Mouse (Mus musculus) forebrain, embryonic 10.5 days (tissue): ENCODE data around the gene Slc23a2. TPM values are rescaled to one million over a fixed set of nuclear protein-coding genes. Genes with fewer than 3 reads are reported as not detected.

ENCODE experiments used
- DNase-seq: peaks from one replicate; pipeline ENCODE4 v3.0.0-alpha.2; 2017; ENCODE audit warnings: low spot score; ENCODE audit errors: extremely low spot score
- H3K27ac ChIP-seq: fragments of 300-500 bp; sonication (generic); 2 replicates; pipeline ENCODE4 v1.5.1; 2016; ENCODE audit warnings: mild to moderate bottlenecking
- H3K27me3 ChIP-seq: fragments of 300-500 bp; sonication (generic); 2 replicates; pipeline ENCODE4 v1.6.1; 2016; ENCODE audit warnings: mild to moderate bottlenecking; ENCODE audit not compliant: poor library complexity, severe bottlenecking
- H3K36me3 ChIP-seq: fragments of 300-500 bp; sonication (generic); replicated peaks from 2 replicates; pipeline ENCODE4 v1.6.1; 2016; ENCODE audit warnings: mild to moderate bottlenecking, moderate library complexity
- H3K4me1 ChIP-seq: fragments of 300-500 bp; sonication (generic); 2 replicates; pipeline ENCODE4 v1.6.1; 2016
- H3K4me3 ChIP-seq: fragments of 300-500 bp; sonication (generic); 2 replicates; pipeline ENCODE4 v1.5.1; 2016; ENCODE audit warnings: mild to moderate bottlenecking, moderate library complexity
- H3K9me3 ChIP-seq: fragments of 300-500 bp; sonication (generic); 2 replicates; pipeline ENCODE4 v1.6.1; 2016; ENCODE audit warnings: mild to moderate bottlenecking, moderate library complexity
- WGBS: fragments of 180-500 bp; shearing (Covaris S2); methylation state at CpG from one replicate; pipeline ENCODE4 v1.1.7; 2016; 5-methylcytosine and 5-hydroxymethylcytosine counted together
- polyA plus RNA-seq: library from polyadenylated mRNA; unstranded; fragments of >200 nt; fragmentation: Nextera tagmentation; extraction: Ambion mirVana; gene quantifications from 2 replicates; pipeline ENCODE4 v1.2.1, GENCODE M21; 2016

Slc23a2 gene
- polyA plus RNA-seq, 1 experiment from 2014 or later = 12.6 TPM

- Histone ChIP-seq H3K4me3 (no peak overlapping the region), H3K9me3 (no peaks in the 10 kb centered on the region), H3K4me1 (peaks cover 26% of the 10 kb centered on the region), H3K27ac (no peak overlapping the region), H3K36me3 (peaks cover 22% of the 10 kb centered on the region), H3K27me3 (no peaks in the 10 kb centered on the region)
- no peak for DNase-seq
- WGBS = 61% methylated on average over 7 of the region's 7 CpGs
These were observed 127.3 kb downstream of the Slc23a2 start for GRCm38 (mm10) chr2:132017611-132018010.

- no peaks in the 10 kb centered on the region for H3K27me3 ChIP-seq
- WGBS = 85% methylated on average over 1 of the region's 1 CpGs
- H3K36me3 ChIP-seq = peaks cover 33% of the 10 kb centered on the region
- H3K9me3 ChIP-seq = no peaks in the 10 kb centered on the region
- H3K4me3 ChIP-seq = no peak overlapping the region
- H3K27ac ChIP-seq = no peak overlapping the region
- H3K4me1 ChIP-seq = peaks cover 16% of the 10 kb centered on the region
- DNase-seq = no peak
These were observed 128.9 kb downstream of the Slc23a2 start for GRCm38 (mm10) chr2:132016034-132016433.

- H3K9me3 ChIP-seq = no peaks in the 10 kb centered on the region
- 86% methylated on average over 4 of the region's 4 CpGs for WGBS
- H3K27ac ChIP-seq = no peak overlapping the region
- no peak overlapping the region for H3K4me3 ChIP-seq
- H3K4me1 ChIP-seq = peaks cover 8% of the 10 kb centered on the region
- DNase-seq = no peak
- H3K36me3 ChIP-seq = peaks cover 50% of the 10 kb centered on the region
- no peaks in the 10 kb centered on the region for H3K27me3 ChIP-seq
These were observed 131.8 kb downstream of the Slc23a2 start for GRCm38 (mm10) chr2:132013152-132013551.

GRCm38 (mm10) chr2:132010781-132011180 is 134.1 kb downstream of the Slc23a2 start:
- H3K36me3 ChIP-seq = peaks cover 62% of the 10 kb centered on the region
- H3K4me1 ChIP-seq = peaks cover 12% of the 10 kb centered on the region
- H3K4me3 ChIP-seq = no peak overlapping the region
- no peak overlapping the region for H3K27ac ChIP-seq
- H3K27me3 ChIP-seq = no peaks in the 10 kb centered on the region
- no peak for DNase-seq
- WGBS = 81% methylated on average over 2 of the region's 2 CpGs
- no peaks in the 10 kb centered on the region for H3K9me3 ChIP-seq

GRCm38 (mm10) chr2:132008186-132008585 is 136.7 kb downstream of the Slc23a2 start:
- Histone ChIP-seq H3K9me3 (no peaks in the 10 kb centered on the region), H3K27me3 (no peaks in the 10 kb centered on the region), H3K4me1 (peaks cover 12% of the 10 kb centered on the region), H3K27ac (no peak overlapping the region), H3K36me3 (peaks cover 88% of the 10 kb centered on the region), H3K4me3 (no peak overlapping the region)
- WGBS = 72% methylated on average over 4 of the region's 4 CpGs
- no peak for DNase-seq

GRCm38 (mm10) chr2:132007475-132007819 is 137.5 kb downstream of the Slc23a2 start:
- peaks cover 12% of the 10 kb centered on the region for H3K4me1 ChIP-seq
- H3K36me3 ChIP-seq = peaks cover 93% of the 10 kb centered on the region
- no peak for DNase-seq
- no peak overlapping the region for H3K27ac ChIP-seq
- H3K4me3 ChIP-seq = no peak overlapping the region
- no peaks in the 10 kb centered on the region for H3K9me3 ChIP-seq
- 50% methylated on average over 6 of the region's 6 CpGs for whole genome bisulfite sequencing
- no peaks in the 10 kb centered on the region for H3K27me3 ChIP-seq

- no peak overlapping the region for H3K27ac ChIP-seq
- DNase-seq = no peak
- no peak overlapping the region for H3K4me3 ChIP-seq
- peaks cover 12% of the 10 kb centered on the region for H3K4me1 ChIP-seq
- 86% methylated on average over 18 of the region's 18 CpGs for WGBS
- H3K36me3 ChIP-seq = peaks cover 93% of the 10 kb centered on the region
- no peaks in the 10 kb centered on the region for H3K27me3 ChIP-seq
- H3K9me3 ChIP-seq = no peaks in the 10 kb centered on the region
These were observed 138.1 kb downstream of the Slc23a2 start for GRCm38 (mm10) chr2:132006561-132007474.

GRCm38 (mm10) chr2:132005445-132005844 is 139.5 kb downstream of the Slc23a2 start:
- peaks cover 12% of the 10 kb centered on the region for H3K4me1 ChIP-seq
- H3K36me3 ChIP-seq = peaks cover 92% of the 10 kb centered on the region
- no peaks in the 10 kb centered on the region for H3K27me3 ChIP-seq
- H3K4me3 ChIP-seq = no peak overlapping the region
- no peak overlapping the region for H3K27ac ChIP-seq
- 94% methylated on average over 4 of the region's 4 CpGs for WGBS
- H3K9me3 ChIP-seq = no peaks in the 10 kb centered on the region
- no peak for DNase-seq

- Histone ChIP-seq H3K4me3 (no peak overlapping the region), H3K9me3 (no peaks in the 10 kb centered on the region), H3K36me3 (peaks cover 92% of the 10 kb centered on the region), H3K27me3 (no peaks in the 10 kb centered on the region), H3K4me1 (peaks cover 12% of the 10 kb centered on the region), H3K27ac (no peak overlapping the region)
- DNase-seq = no peak
- 85% methylated on average over 9 of the region's 9 CpGs for WGBS
These were observed 140.3 kb downstream of the Slc23a2 start for GRCm38 (mm10) chr2:132004495-132005136.

GRCm38 (mm10) chr2:132003916-132004315 is 141.0 kb downstream of the Slc23a2 start:
- no peak overlapping the region for H3K4me3 ChIP-seq
- 90% methylated on average over 5 of the region's 5 CpGs for WGBS
- H3K9me3 ChIP-seq = no peaks in the 10 kb centered on the region
- H3K27ac ChIP-seq = no peak overlapping the region
- peaks cover 12% of the 10 kb centered on the region for H3K4me1 ChIP-seq
- no peak for DNase-seq
- no peaks in the 10 kb centered on the region for H3K27me3 ChIP-seq
- peaks cover 90% of the 10 kb centered on the region for H3K36me3 ChIP-seq

Other genes starting within 250 kb of the Slc23a2 start
- 19.6 and 23.2 TPM in 2 replicates for gene Prnp, start 235.2 kb downstream of the Slc23a2 start, polyA plus RNA-seq
- not detected in 2 replicates for gene Prn, start 235.2 kb downstream of the Slc23a2 start, polyA plus RNA-seq
- gene Prnd, start 194.2 kb downstream of the Slc23a2 start, polyA plus RNA-seq = 3.9 and 4.2 TPM in 2 replicates
- gene Rassf2, start 114.8 kb downstream of the Slc23a2 start, polyA plus RNA-seq = 23.5 and 24.8 TPM in 2 replicates
- 35.2 and 36.1 TPM in 2 replicates for gene Tmem230, start 102.7 kb upstream of the Slc23a2 start, polyA plus RNA-seq
- gene Pcna, start 108.2 kb upstream of the Slc23a2 start, polyA plus RNA-seq = 470 and 483 TPM in 2 replicates
- 20.4 and 21.6 TPM in 2 replicates for gene Cds2, start 118.0 kb upstream of the Slc23a2 start, polyA plus RNA-seq
- 0.96 and 1.2 TPM in 2 replicates for gene Prokr2, start 240.3 kb upstream of the Slc23a2 start, polyA plus RNA-seq